Mouse (Mus musculus) cerebellum, adult 2 months (tissue): ENCODE results near the gene Ogg1.

Experiments
- CTCF ChIP-seq: fragments of 200-500 bp; IDR thresholded peaks from 2 replicates; pipeline ENCODE4 v1.5.1; 2011; ENCODE audit warnings: low read depth, mild to moderate bottlenecking, control low read depth, low read length, moderate library complexity, borderline replicate concordance; ENCODE audit not compliant: insufficient read depth
- POLR2A ChIP-seq: fragments of 200-500 bp; IDR thresholded peaks from 2 replicates; pipeline ENCODE4 v1.6.1; 2011; ENCODE audit warnings: low read length, control low read depth, borderline replicate concordance; ENCODE audit not compliant: insufficient read depth

DNA sequence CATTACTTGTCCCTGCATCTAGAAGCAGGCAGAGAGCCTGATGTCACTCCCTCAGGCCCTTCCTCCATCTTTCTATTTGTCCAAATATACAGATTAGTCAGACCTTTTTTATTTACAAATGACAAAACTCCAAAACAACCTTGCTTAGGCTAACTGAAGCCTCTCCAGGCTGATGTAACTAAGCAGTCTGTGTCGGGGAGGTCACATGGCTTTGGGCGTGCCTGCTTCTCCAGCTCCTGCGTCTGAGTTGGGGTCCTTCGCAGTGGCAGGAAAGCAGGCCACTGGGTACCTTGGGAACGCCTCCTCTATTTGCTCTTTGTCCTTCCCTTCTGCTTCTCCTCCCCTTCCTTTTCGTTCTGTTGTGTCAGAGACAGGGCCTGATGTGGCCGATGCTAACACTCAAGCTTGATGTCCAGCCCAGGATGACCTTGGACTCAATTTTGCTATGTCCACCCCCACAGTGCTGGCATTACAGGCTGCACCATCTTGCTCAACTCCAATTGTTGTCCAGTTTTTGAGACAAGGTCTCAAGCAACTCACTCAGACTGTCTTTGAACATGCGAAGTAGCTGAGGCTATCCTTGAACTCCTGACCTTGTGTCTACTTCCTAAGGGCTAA, 37.9 kb downstream of the Ogg1 start:
- TF ChIP-seq CTCF (no peak), POLR2A (no peak)
